Mouse (Mus musculus) heart, postnatal 0 days (tissue): ENCODE measurements around the gene Acod1. TPM values are rescaled to one million over a fixed set of nuclear protein-coding genes. Genes with fewer than 3 reads are reported as not detected.

Experiments used
- ATAC-seq: fragments of 200-750 bp; cut with Nextera tagmentation; 2 replicates; pipeline ENCODE4 v1.8.0; 2017; ENCODE audit warnings: low read depth, moderate number of reproducible peaks, moderate library complexity; ENCODE audit not compliant: insufficient read depth
- DNase-seq: peaks from one replicate; pipeline ENCODE4 v3.0.0-alpha.2; 2016; ENCODE audit warnings: low spot score
- H3K27ac ChIP-seq: fragments of 300-500 bp; sonication (generic); 2 replicates; pipeline ENCODE4 v1.5.1; 2014; ENCODE audit warnings: low read depth, mild to moderate bottlenecking
- H3K27me3 ChIP-seq: fragments of 300-500 bp; sonication (generic); 2 replicates; pipeline ENCODE4 v1.6.1; 2014; ENCODE audit warnings: low read length, mixed read lengths; ENCODE audit not compliant: control insufficient read depth, insufficient read depth
- H3K36me3 ChIP-seq: fragments of 300-500 bp; sonication (generic); replicated peaks from 2 replicates; pipeline ENCODE4 v1.6.1; 2014; ENCODE audit warnings: low read length, mixed read lengths; ENCODE audit not compliant: control insufficient read depth, insufficient read depth
- H3K4me1 ChIP-seq: fragments of 300-500 bp; sonication (generic); 2 replicates; pipeline ENCODE4 v1.6.1; 2014; ENCODE audit warnings: antibody characterized with exemption; ENCODE audit not compliant: control insufficient read depth, insufficient read depth
- H3K4me2 ChIP-seq: fragments of 300-500 bp; sonication (generic); 2 replicates; pipeline ENCODE4 v1.6.1; 2014; ENCODE audit warnings: low read depth, mild to moderate bottlenecking, low read length, moderate library complexity
- H3K4me3 ChIP-seq: fragments of 300-500 bp; sonication (generic); 2 replicates; pipeline ENCODE4 v1.5.1; 2014; ENCODE audit warnings: low read depth, low read length
- H3K9ac ChIP-seq: fragments of 300-500 bp; sonication (generic); replicated peaks from 2 replicates; pipeline ENCODE4 v1.6.1; 2014; ENCODE audit warnings: low read depth, low read length, mixed read lengths
- H3K9me3 ChIP-seq: fragments of 300-500 bp; sonication (generic); replicated peaks from 2 replicates; pipeline ENCODE4 v1.6.1; 2016; ENCODE audit warnings: low read length; ENCODE audit not compliant: control insufficient read depth
- CTCF ChIP-seq: IDR thresholded peaks from 2 replicates; pipeline ENCODE4 v1.5.1; 2016; ENCODE audit warnings: antibody characterized with exemption, control low read depth, low read depth
- EP300 ChIP-seq: IDR thresholded peaks from 2 replicates; pipeline ENCODE4 v1.6.1; 2016; ENCODE audit warnings: antibody characterized with exemption, low read depth
- WGBS: fragments of 180-500 bp; shearing (Covaris S2); extraction: QIAGEN DNeasy Blood & Tissue Kit; methylation state at CpG from one replicate; pipeline ENCODE4 v1.1.7; 2014; 5-methylcytosine and 5-hydroxymethylcytosine counted together
- polyA plus RNA-seq: library from polyadenylated mRNA; unstranded; fragments of >200 nt; fragmentation: Nextera tagmentation; extraction: Ambion mirVana; gene quantifications from 2 replicates; pipeline ENCODE4 v1.2.1, GENCODE M21; 2015
- total RNA-seq: library from RNA; depleted of rRNA; stranded (reverse); fragments of >200 nt; gene quantifications from 2 replicates; pipeline ENCODE4 v1.2.3, GENCODE M21; 2014; ENCODE audit warnings: low replicate concordance

Gene Acod1
- total and polyA plus RNA-seq, 2 experiments from 2014 or later = not detected

DNA sequence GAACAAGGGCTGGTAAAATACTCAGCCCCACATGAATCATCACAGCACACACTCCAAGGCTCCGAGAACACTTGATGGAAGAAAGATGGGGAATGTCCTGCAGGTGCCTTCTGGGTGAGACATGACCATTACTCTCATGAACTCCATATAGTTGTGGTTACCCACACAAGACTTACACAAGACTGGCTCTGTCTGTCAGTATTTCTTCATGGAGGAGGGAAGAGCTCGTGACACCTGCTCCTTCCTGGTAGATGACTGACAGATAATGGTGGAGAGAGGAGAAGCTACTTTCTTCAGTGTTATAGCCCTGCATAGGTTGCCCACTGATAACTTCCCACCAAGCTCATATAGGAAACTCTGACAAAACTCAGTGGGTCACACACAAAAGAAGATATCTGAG is 17.6 kb upstream of the Acod1 start:
- WGBS = 68% methylated on average over 2 of the region's 2 CpGs
- no peaks in the 10 kb centered on the region for H3K9me3 ChIP-seq
- no peak for ATAC-seq

GRCm38 (mm10) chr14:103033271-103033823 is 13.4 kb upstream of the Acod1 start:
- no peaks in the 10 kb centered on the region for H3K36me3 ChIP-seq
- TF ChIP-seq CTCF = no peak
- H3K4me2 ChIP-seq = no peak overlapping the region
- peak overlapping the region; percentile 82 for H3K27ac ChIP-seq
- DNase-seq (peak; percentile 43), ATAC-seq (peak; percentile 85)
- no peaks in the 10 kb centered on the region for H3K4me1 ChIP-seq
- no peaks in the 10 kb centered on the region for H3K9me3 ChIP-seq
- H3K9ac ChIP-seq = no peak overlapping the region
- no peak overlapping the region for H3K4me3 ChIP-seq
- WGBS = 61% methylated on average over 10 of the region's 10 CpGs
- H3K27me3 ChIP-seq = no peaks in the 10 kb centered on the region

More for the DNA sequence above, 17.6 kb upstream of the Acod1 start:
- DNase-seq = no peak
- Histone ChIP-seq H3K4me3 (no peak overlapping the region), H3K27me3 (no peaks in the 10 kb centered on the region), H3K36me3 (no peaks in the 10 kb centered on the region), H3K4me1 (no peaks in the 10 kb centered on the region), H3K27ac (no peak overlapping the region), H3K9ac (no peak overlapping the region), H3K4me2 (no peak overlapping the region)
- TF ChIP-seq CTCF = no peak
- TF ChIP-seq EP300 = no peak

- TF ChIP-seq EP300 = no peak
- no peak for TF ChIP-seq CTCF
- H3K36me3 ChIP-seq = no peaks in the 10 kb centered on the region
- no peaks in the 10 kb centered on the region for H3K27me3 ChIP-seq
- peak overlapping the region; percentile 82 for H3K27ac ChIP-seq
- DNase-seq = no peak
- 83% methylated on average over 9 of the region's 9 CpGs for WGBS
- H3K4me2 ChIP-seq = no peak overlapping the region
- no peak overlapping the region for H3K9ac ChIP-seq
- no peak for ATAC-seq
- H3K9me3 ChIP-seq = no peaks in the 10 kb centered on the region
- H3K4me1 ChIP-seq = no peaks in the 10 kb centered on the region
- H3K4me3 ChIP-seq = no peak overlapping the region
Observed at GRCm38 (mm10) chr14:103034076-103034475, 12.7 kb upstream of the Acod1 start.

DNA sequence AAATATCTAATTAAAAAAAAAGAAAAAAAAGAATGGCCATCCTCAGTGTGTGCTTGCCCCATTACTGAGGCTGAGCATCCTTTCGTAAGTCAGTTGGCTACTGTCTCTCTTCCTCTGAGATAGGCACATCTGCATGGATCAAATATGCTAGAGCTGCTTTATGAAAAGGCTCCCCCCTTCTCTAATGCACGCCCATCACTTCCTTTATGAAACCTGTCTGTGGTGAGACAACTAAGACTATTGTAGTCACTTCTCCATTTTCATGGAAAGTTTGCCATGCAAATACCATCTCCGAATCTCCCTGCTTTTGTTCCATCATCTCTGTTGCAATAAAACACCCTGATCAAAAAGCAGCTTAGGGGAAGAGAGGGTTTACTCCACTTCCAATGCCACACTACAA is 9.8 kb upstream of the Acod1 start:
- TF ChIP-seq CTCF = no peak
- no peak for TF ChIP-seq EP300
- Histone ChIP-seq H3K4me2 (no peak overlapping the region), H3K4me1 (no peaks in the 10 kb centered on the region), H3K9me3 (no peaks in the 10 kb centered on the region), H3K9ac (no peak overlapping the region), H3K27me3 (no peaks in the 10 kb centered on the region), H3K36me3 (no peaks in the 10 kb centered on the region), H3K4me3 (no peak overlapping the region), H3K27ac (no peak overlapping the region)
- 68% methylated on average over 3 of the region's 3 CpGs for WGBS
- no peak for ATAC-seq
- DNase-seq = no peak

DNA sequence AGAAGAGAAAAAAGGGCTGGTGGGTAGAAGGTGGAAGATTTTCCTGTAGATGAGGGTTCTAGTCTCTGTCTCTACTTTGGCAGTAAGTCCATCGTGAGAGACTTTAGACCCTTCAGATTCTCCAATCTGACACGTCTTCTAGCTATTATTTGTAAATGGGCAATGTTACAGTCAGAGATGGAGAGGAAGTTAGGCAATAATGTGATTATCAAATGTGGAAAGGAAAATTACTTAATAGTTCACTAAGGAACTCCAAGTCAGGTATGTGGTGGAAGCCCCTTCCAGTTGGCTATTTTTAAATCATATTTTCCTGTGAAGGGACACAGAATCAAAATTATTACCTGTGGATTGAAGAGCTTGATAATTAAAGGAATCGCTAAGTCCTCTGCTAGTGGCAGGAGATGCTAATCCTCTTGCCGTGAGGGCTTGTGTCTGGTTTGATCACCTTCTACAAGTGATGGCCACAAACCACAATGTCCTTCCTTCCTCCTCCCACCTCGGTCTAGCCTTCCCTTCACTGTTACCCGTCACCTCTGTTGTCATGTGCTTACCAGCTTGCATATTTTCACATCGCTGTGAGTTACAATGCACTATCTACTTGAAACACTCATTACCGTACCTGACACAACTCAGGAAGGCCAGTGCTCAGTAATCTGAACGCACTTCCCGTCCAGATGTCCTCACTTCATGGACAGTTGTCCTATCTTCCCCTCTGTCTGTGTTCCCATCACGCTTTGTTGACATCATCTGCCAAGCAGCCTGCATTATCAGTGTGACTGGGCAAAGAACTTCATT is 1.7 kb downstream of the Acod1 start:
- Histone ChIP-seq H3K27me3 (no peaks in the 10 kb centered on the region), H3K4me3 (no peak overlapping the region), H3K9ac (no peak overlapping the region), H3K9me3 (no peaks in the 10 kb centered on the region), H3K27ac (no peak overlapping the region), H3K36me3 (no peaks in the 10 kb centered on the region), H3K4me1 (no peaks in the 10 kb centered on the region), H3K4me2 (no peak overlapping the region)
- 42% methylated on average over 11 of the region's 11 CpGs for WGBS
- no peak for ATAC-seq
- no peak for TF ChIP-seq EP300
- no peak for DNase-seq
